Mouse (Mus musculus) thymus, adult 2 months (tissue): ENCODE results near the gene Itch.

ENCODE experiments used
- CTCF ChIP-seq: fragments of 200-500 bp; IDR thresholded peaks from 2 replicates; pipeline ENCODE4 v1.5.1; 2012; ENCODE audit warnings: mild to moderate bottlenecking, control low read depth, low read length, moderate library complexity, borderline replicate concordance; ENCODE audit not compliant: control insufficient read depth, poor library complexity, insufficient read depth; ENCODE audit errors: extremely low read depth
- POLR2A ChIP-seq: fragments of 200-500 bp; IDR thresholded peaks from 2 replicates; pipeline ENCODE4 v1.6.1; 2012; ENCODE audit warnings: mild to moderate bottlenecking, low read length, control low read depth, moderate library complexity; ENCODE audit not compliant: control insufficient read depth, poor library complexity, insufficient read depth; ENCODE audit errors: extremely low read depth

DNA sequence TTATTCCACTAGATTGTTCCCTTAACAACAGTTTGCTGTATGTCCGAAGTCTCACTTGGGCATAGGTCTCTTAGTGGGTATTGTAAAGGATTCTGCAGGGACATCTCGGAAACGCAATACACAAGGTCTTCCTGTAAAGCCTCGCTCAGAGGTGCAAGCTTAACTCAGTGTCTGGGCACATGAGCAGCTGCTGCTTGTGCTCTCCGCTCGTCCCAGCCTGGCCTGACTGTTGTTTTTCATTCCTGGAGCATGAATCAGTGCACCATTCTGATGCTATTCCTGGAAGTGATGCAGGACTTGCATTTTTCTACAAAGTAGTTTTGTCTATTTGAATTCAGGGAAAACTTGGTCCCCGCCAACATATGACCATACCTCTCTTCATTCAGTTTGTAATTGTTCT lies 91.4 kb downstream of the Itch start:
- TF ChIP-seq POLR2A, result no peak
- no peak for TF ChIP-seq CTCF
